Mouse (Mus musculus): ENCODE measurements around the gene Scgb1b17. TPM values are rescaled to one million over a fixed set of nuclear protein-coding genes. Genes with fewer than 3 reads are reported as not detected.

Gene Scgb1b17
- polyA plus RNA-seq (2012), result not detected in 2 replicates

DNA sequence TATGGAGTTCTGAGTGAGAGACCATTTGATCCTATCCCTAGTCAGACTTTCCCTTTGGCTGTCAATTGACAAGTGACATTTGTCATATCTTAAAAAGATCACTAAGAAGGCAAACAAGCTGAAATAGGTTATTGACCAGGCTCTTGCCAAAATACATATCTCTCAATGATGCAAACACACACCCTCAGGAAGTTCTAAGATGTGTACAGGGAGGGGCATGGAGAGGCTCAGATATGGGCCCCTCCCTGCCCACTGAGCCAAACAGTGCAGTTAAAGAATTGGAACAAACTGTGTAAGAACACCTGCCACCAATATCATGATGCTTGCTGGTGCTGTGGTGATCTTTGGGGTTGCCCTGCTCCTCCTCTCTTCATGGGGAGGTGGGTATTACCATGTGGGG lies at the start of gene Scgb1b17:
Scgb1b17 (plus strand) TSS at position 301 of the 400 bp plus-strand sequence.

DNA sequence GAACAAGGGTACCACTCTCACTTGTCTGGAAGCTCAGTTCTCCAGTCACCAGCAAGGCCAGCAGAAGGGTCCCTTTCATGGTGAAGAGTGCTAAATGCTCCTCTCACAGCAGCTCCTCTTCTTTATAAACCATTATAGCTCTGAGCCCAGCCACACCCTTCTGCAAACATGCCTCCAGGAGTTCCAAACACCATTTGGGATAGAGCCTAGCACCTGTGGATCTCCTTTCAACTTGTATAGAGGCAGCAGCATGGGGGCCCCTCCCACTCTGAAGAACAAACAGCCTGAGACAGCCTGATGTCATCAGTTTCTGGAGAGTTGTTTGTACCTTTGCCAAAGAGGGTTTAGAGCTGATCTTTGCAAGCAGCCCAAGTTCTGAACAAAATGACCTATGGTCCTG lies 6.8 kb upstream of the Scgb1b17 start, which contains the start of gene Scgb2b17:
Scgb2b17 (minus strand) TSS at position 101 of the 400 bp plus-strand sequence.

Other genes starting within 250 kb of the Scgb1b17 start
- not detected in 2 replicates for gene Scgb2b15, start 233.8 kb upstream of the Scgb1b17 start, polyA plus RNA-seq (2012)
- not detected in 2 replicates for gene Scgb1b15, start 226.9 kb upstream of the Scgb1b17 start, polyA plus RNA-seq (2012)
- not detected in 2 replicates for gene Scgb2b17, start 6.9 kb upstream of the Scgb1b17 start, polyA plus RNA-seq (2012)
- not detected in 2 replicates for gene Scgb2b18, start 110.4 kb downstream of the Scgb1b17 start, polyA plus RNA-seq (2012)
- gene Scgb1b18, start 122.1 kb downstream of the Scgb1b17 start, polyA plus RNA-seq (2012), result not detected in 2 replicates
- gene Scgb2b19, start 216.9 kb downstream of the Scgb1b17 start, polyA plus RNA-seq (2012), result not detected in 2 replicates
- not detected in 2 replicates for gene Scgb1b19, start 223.8 kb downstream of the Scgb1b17 start, polyA plus RNA-seq (2012)